Mouse (Mus musculus) layer of hippocampus, adult 18-20 months (tissue): ENCODE results near the gene Necab3. TPM values are rescaled to one million over a fixed set of nuclear protein-coding genes. Genes with fewer than 3 reads are reported as not detected.

Source experiments
- total RNA-seq, 2 experiments: library from RNA; stranded (reverse); gene quantifications; 2 replicates each; pipeline ENCODE4 v1.2.3; 2021

Necab3 gene
- total RNA-seq, 2 experiments from 2014 or later, result 20.9 to 26.5 TPM

Other genes with a start within 250 kb of the Necab3 start
- 10 to 100 TPM; 14.8 to 14.9 TPM for gene Cdk5rap1, start 185.9 kb downstream of the Necab3 start, total RNA-seq
- 10 to 100 TPM; 45.3 to 47.7 TPM for gene Snta1, start 150.8 kb downstream of the Necab3 start, total RNA-seq
- 10 to 100 TPM; 47.9 to 48.9 TPM for gene Cbfa2t2, start 122.4 kb downstream of the Necab3 start, total RNA-seq
- under 1 TPM in 1 of 2 experiments, not detected in 1; 0.47 TPM for gene 1700003F12Rik, start 11.8 kb downstream of the Necab3 start, total RNA-seq
- gene Actl10, start 7.1 kb downstream of the Necab3 start, total RNA-seq, result not detected
- gene E2f1, start 11.0 kb upstream of the Necab3 start, total RNA-seq, result 1 to 10 TPM; 4.4 to 4.7 TPM
- gene Pxmp4, start 44.8 kb upstream of the Necab3 start, total RNA-seq, result 10 to 100 TPM in 1 of 2 experiments, 1 to 10 TPM in 1; 10.0 to 10.8 TPM
- gene Zfp341, start 54.4 kb upstream of the Necab3 start, total RNA-seq, result 10 to 100 TPM in 1 of 2 experiments, 1 to 10 TPM in 1; 9.4 to 10.6 TPM
- gene 4930519P11Rik, start 54.5 kb upstream of the Necab3 start, total RNA-seq, result not detected
- 100 to 1,000 TPM; 222 to 223 TPM for gene Chmp4b, start 92.8 kb upstream of the Necab3 start, total RNA-seq
- gene Gm14214, start 211.1 kb upstream of the Necab3 start, total RNA-seq, result not detected
- gene Raly, start 232.2 kb upstream of the Necab3 start, total RNA-seq, result 10 to 100 TPM; 67.1 to 73.5 TPM
- not detected for gene a, start 232.5 kb upstream of the Necab3 start, total RNA-seq